Mouse (Mus musculus) lung, postnatal 0 days (tissue): ENCODE measurements around the gene Ndufb3.

ENCODE experiments used
- CTCF ChIP-seq: IDR thresholded peaks from 2 replicates; pipeline ENCODE4 v1.5.1; 2016; ENCODE audit warnings: antibody characterized with exemption, mild to moderate bottlenecking
- EP300 ChIP-seq: IDR thresholded peaks from 2 replicates; pipeline ENCODE4 v1.6.1; 2016; ENCODE audit warnings: antibody characterized with exemption, mild to moderate bottlenecking, control low read depth

GRCm38 (mm10) chr1:58564981-58565380 is 21.2 kb upstream of the Ndufb3 start:
- no peak for TF ChIP-seq CTCF
- no peak for TF ChIP-seq EP300
